ENCODE assay signal across 8 mouse cellular contexts in the genomic region with DNA sequence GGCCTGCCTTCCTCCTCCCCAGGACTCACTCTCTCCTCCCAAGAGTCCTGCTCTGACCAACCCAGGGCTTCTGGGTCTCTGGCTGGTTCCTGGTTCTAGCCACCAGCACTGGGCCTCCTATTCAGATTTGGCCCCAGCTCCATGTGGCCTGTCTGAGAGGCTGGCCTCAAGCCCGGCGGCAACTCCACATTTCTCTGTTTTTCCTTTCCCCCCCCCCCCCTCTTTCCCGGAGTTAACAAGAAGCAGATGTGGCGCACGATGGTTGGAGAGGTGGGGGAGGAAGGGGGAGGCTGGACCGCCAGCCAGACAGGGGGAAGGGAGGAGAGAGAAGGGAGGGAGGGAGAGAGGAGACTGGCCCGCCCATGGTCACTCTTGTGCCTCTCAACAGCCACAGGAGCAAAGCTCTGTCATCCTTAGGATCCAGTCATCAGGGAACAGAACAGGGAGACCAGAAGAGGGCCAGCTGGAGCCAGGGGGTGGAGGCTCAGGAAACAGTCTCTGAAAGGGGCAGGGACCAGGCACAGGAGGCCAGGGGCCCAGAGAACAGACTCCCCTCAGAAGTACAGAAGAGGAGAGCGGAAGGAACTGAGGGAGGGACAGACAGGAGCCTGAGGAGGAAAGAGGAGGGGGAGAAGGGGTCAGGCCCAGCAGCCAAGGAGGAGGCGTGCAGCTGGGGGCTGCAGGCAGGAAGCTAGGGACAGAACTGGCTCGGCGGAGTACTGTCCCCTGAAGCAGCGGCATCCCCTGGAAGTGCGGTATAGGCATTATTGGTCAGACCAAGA. TPM values are rescaled to one million over a fixed set of nuclear protein-coding genes. Genes with fewer than 3 reads are reported as not detected.
A peak's percentile ranks its signal among the peaks of the same experiment; 100 is the strongest.
DNase-seq lines count a peak whose midpoint lies in the region; ATAC-seq lines count a peak whose summit lies in the region.

Emilin1 (plus strand) TSS at position 343 of the 782 bp plus-strand sequence.

- no peaks in the 10 kb centered on the region for H3K9me3 ChIP-seq in hindbrain, embryonic 15.5 days
- no peaks in the 10 kb centered on the region for H3K9me3 ChIP-seq in liver, embryonic 16.5 days (replicated peaks; ENCODE audit: control insufficient read depth, low read length)
- no peaks in the 10 kb centered on the region for H3K9me3 ChIP-seq in neural tube, embryonic 12.5 days

- H3K4me2 ChIP-seq in hindbrain, embryonic 15.5 days, result peak within 1 kb of the TSS; percentile 38
- H3K4me2 ChIP-seq in liver, embryonic 16.5 days (ENCODE audit: low read depth, low read length), result peak within 1 kb of the TSS; percentile 59
- peak within 1 kb of the TSS; percentile 53 for H3K4me2 ChIP-seq in neural tube, embryonic 12.5 days (replicated peaks)

- DNase-seq in urinary bladder, postnatal 14 days (ENCODE audit: low spot score), result peak; percentile 64
- DNase-seq in urinary bladder, postnatal 10 days (ENCODE audit: low spot score), result no peak
- peak; percentile 73 for DNase-seq in gastrocnemius, postnatal 10 days
- no peak for DNase-seq in right cerebral cortex, adult 2 months (ENCODE audit: low spot score in 2 of 2)
- DNase-seq in layer of hippocampus, postnatal 36 days, result no peak

- 31% methylated on average over 12 of the region's 13 CpGs for WGBS in hindbrain, embryonic 15.5 days
- WGBS in liver, embryonic 16.5 days (ENCODE audit: insufficient replicate concordance), result 25% methylated on average over 12 of the region's 13 CpGs
- 27% methylated on average over 13 of the region's 13 CpGs for WGBS in neural tube, embryonic 12.5 days

- no peak for ATAC-seq in hindbrain, embryonic 15.5 days (ENCODE audit: low FRiP score, low read depth)
- ATAC-seq in liver, embryonic 16.5 days (ENCODE audit: low read depth), result peak; percentile 40
- ATAC-seq in neural tube, embryonic 12.5 days (ENCODE audit: low FRiP score, low read depth), result no peak

- H3K36me3 ChIP-seq in hindbrain, embryonic 15.5 days, result no peaks in the 10 kb centered on the region
- H3K36me3 ChIP-seq in liver, embryonic 16.5 days (ENCODE audit: control insufficient read depth, insufficient read depth), result peaks cover 5% of the 10 kb centered on the region; the same call in 1 of the 2 replicates
- H3K36me3 ChIP-seq in neural tube, embryonic 12.5 days, result peaks cover 3% of the 10 kb centered on the region; the same call in 1 of the 2 replicates

- peaks cover 28% of the 10 kb centered on the region for H3K4me1 ChIP-seq in hindbrain, embryonic 15.5 days (replicated peaks)
- H3K4me1 ChIP-seq in liver, embryonic 16.5 days (ENCODE audit: control insufficient read depth, low read depth, low read length), result peaks cover 41% of the 10 kb centered on the region
- peaks cover 37% of the 10 kb centered on the region for H3K4me1 ChIP-seq in neural tube, embryonic 12.5 days

- peak within 1 kb of the TSS; percentile 11 for H3K4me3 ChIP-seq in hindbrain, embryonic 15.5 days
- peak within 1 kb of the TSS; percentile 55 for H3K4me3 ChIP-seq in liver, embryonic 16.5 days (ENCODE audit: low read depth, low read length)
- peak within 1 kb of the TSS; percentile 24 for H3K4me3 ChIP-seq in neural tube, embryonic 12.5 days

- H3K27me3 ChIP-seq in hindbrain, embryonic 15.5 days, result no peaks in the 10 kb centered on the region
- no peaks in the 10 kb centered on the region for H3K27me3 ChIP-seq in liver, embryonic 16.5 days (ENCODE audit: control insufficient read depth, insufficient read depth, low read depth, low read length)
- no peaks in the 10 kb centered on the region for H3K27me3 ChIP-seq in neural tube, embryonic 12.5 days (replicated peaks)

- H3K9ac ChIP-seq in hindbrain, embryonic 15.5 days, result no peak within 1 kb of the TSS
- peak within 1 kb of the TSS; percentile 56 for H3K9ac ChIP-seq in liver, embryonic 16.5 days (ENCODE audit: low read depth, low read length)
- H3K9ac ChIP-seq in neural tube, embryonic 12.5 days, result peak within 1 kb of the TSS; percentile 48

- H3K27ac ChIP-seq in hindbrain, embryonic 15.5 days (replicated peaks), result peak within 1 kb of the TSS; percentile 59
- peak within 1 kb of the TSS; percentile 74 for H3K27ac ChIP-seq in liver, embryonic 16.5 days (ENCODE audit: low read length)
- H3K27ac ChIP-seq in neural tube, embryonic 12.5 days, result peak within 1 kb of the TSS; percentile 62

RNA-seq across cellular contexts. Expression of gene Emilin1, which starts in this region (rescaled TPM):
- 10 to 100 TPM; 42.2 to 60.5 TPM for total RNA-seq in gastrocnemius, postnatal 10 days (2021)
- 17.0 and 17.5 TPM in 2 replicates for polyA plus RNA-seq in hindbrain, embryonic 15.5 days (2015; fragmentation: Nextera tagmentation; extraction: Ambion mirVana)
- 37.2 and 39.1 TPM in 2 replicates for polyA plus RNA-seq in liver, embryonic 16.5 days (2015; fragmentation: Nextera tagmentation; extraction: Ambion mirVana)
- 63.7 and 75.3 TPM in 2 replicates for polyA plus RNA-seq in neural tube, embryonic 12.5 days (2016; fragmentation: Nextera tagmentation; extraction: Ambion mirVana)
- 1 to 10 TPM; 2.0 to 2.3 TPM for total RNA-seq in layer of hippocampus, postnatal 36 days (2021)

Comparison
In these comparisons a context has a peak if more than half of its experiments do, and no peak if none do; other contexts are left out.
1. RNA of gene Emilin1 (total RNA-seq): 42.2 to 60.5 TPM in gastrocnemius, postnatal 10 days; 2.0 to 2.3 TPM in layer of hippocampus, postnatal 36 days; every median in the first group is over 10 times any median in the second.
2. DNase-seq: peak in urinary bladder, postnatal 14 days (single experiment) and gastrocnemius, postnatal 10 days (single experiment); none in urinary bladder, postnatal 10 days (single experiment), right cerebral cortex, adult 2 months (0 of 2) and layer of hippocampus, postnatal 36 days (0 of 2).
3. Peak in every context shown above with its lines, with median percentiles within 50 percentile points of each other: H3K27ac ChIP-seq, H3K4me2 ChIP-seq and H3K4me3 ChIP-seq.